Mouse (Mus musculus): ENCODE measurements around the gene Cfap58. TPM values are rescaled to one million over a fixed set of nuclear protein-coding genes. Genes with fewer than 3 reads are reported as not detected.
A peak's percentile ranks its signal among the peaks of the same experiment; 100 is the strongest.

Cfap58 gene
- 1 to 10 TPM; 2.2 to 2.3 TPM for total RNA-seq (2021)

- DNase-seq = peak; percentile 66
Observed at GRCm38 (mm10) chr19:47937443-47938406, at the start of gene Cfap58. Gene Cfap58 (plus strand): TSS chr19:47937675.

GRCm38 (mm10) chr19:47888037-47888436, 49.4 kb upstream of the Cfap58 start:
- no peak for DNase-seq

- no peak for DNase-seq
Observed at GRCm38 (mm10) chr19:47890489-47891130, 46.9 kb upstream of the Cfap58 start.

GRCm38 (mm10) chr19:47891562-47892312, 45.7 kb upstream of the Cfap58 start:
- DNase-seq = peak; percentile 61

GRCm38 (mm10) chr19:47893092-47893491, 44.4 kb upstream of the Cfap58 start:
- no peak for DNase-seq

GRCm38 (mm10) chr19:47898472-47899079, 38.9 kb upstream of the Cfap58 start:
- DNase-seq = no peak

GRCm38 (mm10) chr19:47900012-47900411, 37.5 kb upstream of the Cfap58 start:
- DNase-seq = no peak

- no peak for DNase-seq
Observed at GRCm38 (mm10) chr19:47900558-47900957, 36.9 kb upstream of the Cfap58 start.

GRCm38 (mm10) chr19:47902316-47903201, 34.9 kb upstream of the Cfap58 start:
- DNase-seq = peak; percentile 71

- no peak for DNase-seq
Observed at GRCm38 (mm10) chr19:47903679-47904078, 33.8 kb upstream of the Cfap58 start.

GRCm38 (mm10) chr19:47905081-47905480, 32.4 kb upstream of the Cfap58 start:
- DNase-seq = no peak

GRCm38 (mm10) chr19:47905603-47906002, 31.9 kb upstream of the Cfap58 start:
- DNase-seq = no peak

GRCm38 (mm10) chr19:47907596-47907995, 29.9 kb upstream of the Cfap58 start:
- DNase-seq = no peak

- DNase-seq = no peak
Observed at GRCm38 (mm10) chr19:47908961-47909371, 28.5 kb upstream of the Cfap58 start.

- no peak for DNase-seq
Observed at GRCm38 (mm10) chr19:47909387-47910116, 27.9 kb upstream of the Cfap58 start.

- DNase-seq = no peak
Observed at GRCm38 (mm10) chr19:47910117-47910618, 27.3 kb upstream of the Cfap58 start.

- no peak for DNase-seq
Observed at GRCm38 (mm10) chr19:47910751-47911150, 26.7 kb upstream of the Cfap58 start.

- no peak for DNase-seq
Observed at GRCm38 (mm10) chr19:47913344-47913743, 24.1 kb upstream of the Cfap58 start.

- no peak for DNase-seq
Observed at GRCm38 (mm10) chr19:47914191-47914590, 23.3 kb upstream of the Cfap58 start.

GRCm38 (mm10) chr19:47915251-47915650, 22.2 kb upstream of the Cfap58 start:
- no peak for DNase-seq
